Comparison of ENCODE assay signal across 10 mouse cellular contexts in genomic region chr17:31865636-31866035, GRCm38 (mm10). TPM values are rescaled to one million over a fixed set of nuclear protein-coding genes. Genes with fewer than 3 reads are reported as not detected.
DNase-seq lines count a peak whose midpoint lies in the region; ATAC-seq lines count a peak whose summit lies in the region.
"Had no signal": no experiment of that assay in that cellular context is flagged by ENCODE, and none has a peak within 500 bp of the region (broad histone marks: within the 10 kb centered on the region; RNA-seq: fewer than 3 reads in every experiment).

No protein-coding gene starts in this region.

- H3K4me1 ChIP-seq in heart, embryonic 13.5 days: peaks cover 28% of the 10 kb centered on the region
- H3K4me1 ChIP-seq in lung, embryonic 15.5 days: peaks cover 45% of the 10 kb centered on the region
- peaks cover 23% of the 10 kb centered on the region for H3K4me1 ChIP-seq in brown adipose tissue, adult 24 weeks (ENCODE audit: control insufficient read depth, insufficient read depth, insufficient read length, low read length)
- peaks cover 18% of the 10 kb centered on the region; the same call in 1 of the 2 replicates for H3K4me1 ChIP-seq in stomach, embryonic 14.5 days (ENCODE audit: control insufficient read depth, insufficient read depth, low read length)
- H3K4me1 ChIP-seq: midbrain, embryonic 12.5 days had no signal

- DNase-seq in heart, adult 9 months (ENCODE audit: low spot score in 2 of 2): no peak
- no peak for DNase-seq in lung, postnatal 10 days

- H3K9ac ChIP-seq in heart, embryonic 13.5 days: peak overlapping the region; percentile 24; the same call in 1 of the 2 replicates
- H3K9ac ChIP-seq in lung, embryonic 15.5 days: no peak overlapping the region
- no peak overlapping the region for H3K9ac ChIP-seq in stomach, embryonic 14.5 days (replicated peaks; ENCODE audit: low read depth, low read length)
- H3K9ac ChIP-seq: hindbrain, embryonic 13.5 days; midbrain, embryonic 12.5 days had no signal

- no peak overlapping the region for H3K27ac ChIP-seq in heart, embryonic 13.5 days (replicated peaks)
- H3K27ac ChIP-seq in lung, embryonic 15.5 days: 0 out of 2 replicates have a peak overlapping the region, but pooled peaks have one; percentile 6
- peak overlapping the region; percentile 41; the same call in 1 of the 2 replicates for H3K27ac ChIP-seq in brown adipose tissue, adult 24 weeks (replicated peaks; ENCODE audit: low read depth, low read length)
- no peak overlapping the region; the same call in 1 of the 2 replicates for H3K27ac ChIP-seq in stomach, embryonic 14.5 days (ENCODE audit: low read length)
- H3K27ac ChIP-seq: hindbrain, embryonic 13.5 days; left cerebral cortex, adult 2 months; midbrain, embryonic 12.5 days had no signal

- no peaks in the 10 kb centered on the region for H3K27me3 ChIP-seq in heart, embryonic 13.5 days (replicated peaks)
- no peaks in the 10 kb centered on the region for H3K27me3 ChIP-seq in lung, embryonic 15.5 days
- no peaks in the 10 kb centered on the region for H3K27me3 ChIP-seq in stomach, embryonic 14.5 days (ENCODE audit: control insufficient read depth, insufficient read depth, low read length)
- H3K27me3 ChIP-seq: hindbrain, embryonic 13.5 days; midbrain, embryonic 12.5 days had no signal

- no peak overlapping the region for H3K4me2 ChIP-seq in heart, embryonic 13.5 days
- H3K4me2 ChIP-seq in lung, embryonic 15.5 days: no peak overlapping the region
- no peak overlapping the region for H3K4me2 ChIP-seq in stomach, embryonic 14.5 days (replicated peaks; ENCODE audit: low read depth, low read length)
- H3K4me2 ChIP-seq: hindbrain, embryonic 13.5 days; midbrain, embryonic 12.5 days had no signal

- no peaks in the 10 kb centered on the region for H3K36me3 ChIP-seq in heart, embryonic 13.5 days
- H3K36me3 ChIP-seq in lung, embryonic 15.5 days: no peaks in the 10 kb centered on the region
- H3K36me3 ChIP-seq in stomach, embryonic 14.5 days (ENCODE audit: control insufficient read depth, insufficient read depth, low read length): no peaks in the 10 kb centered on the region
- H3K36me3 ChIP-seq: hindbrain, embryonic 13.5 days; midbrain, embryonic 12.5 days had no signal

- no peaks in the 10 kb centered on the region for H3K9me3 ChIP-seq in heart, embryonic 13.5 days
- H3K9me3 ChIP-seq in lung, embryonic 15.5 days: no peaks in the 10 kb centered on the region
- no peaks in the 10 kb centered on the region for H3K9me3 ChIP-seq in stomach, embryonic 14.5 days (ENCODE audit: control insufficient read depth, low read depth, low read length)
- H3K9me3 ChIP-seq: hindbrain, embryonic 13.5 days; midbrain, embryonic 12.5 days had no signal

- 51% methylated on average over 7 of the region's 7 CpGs for WGBS in heart, embryonic 13.5 days
- 40% methylated on average over 7 of the region's 7 CpGs for WGBS in lung, embryonic 15.5 days
- 51% methylated on average over 7 of the region's 7 CpGs for WGBS in stomach, embryonic 14.5 days

- H3K4me3 ChIP-seq in heart, embryonic 13.5 days: no peak overlapping the region
- no peak overlapping the region for H3K4me3 ChIP-seq in lung, embryonic 15.5 days
- H3K4me3 ChIP-seq in brown adipose tissue, adult 24 weeks (ENCODE audit: insufficient read depth, low read depth, low read length): no peak overlapping the region
- no peak overlapping the region for H3K4me3 ChIP-seq in stomach, embryonic 14.5 days (ENCODE audit: low read depth, low read length)
- H3K4me3 ChIP-seq: hindbrain, embryonic 13.5 days; left cerebral cortex, adult 2 months; midbrain, embryonic 12.5 days had no signal

- ATAC-seq in heart, embryonic 13.5 days (ENCODE audit: extremely low read depth, insufficient number of reproducible peaks, low FRiP score, low TSS enrichment): 0 out of 2 replicates have a peak, but pooled peaks have one; percentile 51
- no peak; the same call in 1 of the 2 replicates for ATAC-seq in lung, embryonic 15.5 days (ENCODE audit: borderline replicate concordance, extremely low read depth, low FRiP score, low TSS enrichment)
- 0 out of 2 replicates have a peak, but pooled peaks have one; percentile 24 for ATAC-seq in stomach, embryonic 14.5 days (ENCODE audit: insufficient number of reproducible peaks, insufficient read depth, low FRiP score, low read depth)
- ATAC-seq in erythroid progenitor cell, adult 5-6 weeks (replicated peaks; ENCODE audit: low FRiP score, poor library complexity, severe bottlenecking): no peak

RNA-seq across cellular contexts. Expression of gene Sik1, which starts 10.0 kb away (rescaled TPM):
- polyA plus RNA-seq in heart, embryonic 13.5 days (2015; fragmentation: Nextera tagmentation; extraction: Ambion mirVana): 17.2 and 17.6 TPM in 2 replicates
- polyA plus RNA-seq in lung, embryonic 15.5 days (2015; fragmentation: Nextera tagmentation; extraction: Ambion mirVana): 32.7 and 35.4 TPM in 2 replicates
- polyA plus RNA-seq in brown adipose tissue, adult 24 weeks (2012; ENCODE audit: insufficient read depth, insufficient read length, missing spikeins): 9.6 and 39.2 TPM in 2 replicates
- polyA plus RNA-seq in stomach, embryonic 14.5 days (2014; fragmentation: Nextera tagmentation; extraction: Ambion mirVana): 19.7 and 20.8 TPM in 2 replicates
- total RNA-seq in erythroid progenitor cell, adult 5-6 weeks (2015; ENCODE audit: low replicate concordance): 7.6 and 9.2 TPM in 2 replicates
- 2.2 and 5.9 TPM in 2 replicates for total RNA-seq in erythroid progenitor cell, adult 5-6 weeks (2017; ENCODE audit: low replicate concordance)

Comparison
In these comparisons a context has a peak if more than half of its experiments do, and no peak if none do; other contexts are left out.
1. ATAC-seq: peak in heart, embryonic 13.5 days (single experiment) and stomach, embryonic 14.5 days (single experiment); none in lung, embryonic 15.5 days (single experiment) and erythroid progenitor cell, adult 5-6 weeks (single experiment).
2. H3K27ac ChIP-seq: peak in lung, embryonic 15.5 days (single experiment) and brown adipose tissue, adult 24 weeks (single experiment); none in heart, embryonic 13.5 days (single experiment) and stomach, embryonic 14.5 days (single experiment).